Mouse (Mus musculus) embryonic facial prominence, embryonic 12.5 days (tissue): Measurements from ENCODE around the gene Dchs2. TPM values are rescaled to one million over a fixed set of nuclear protein-coding genes. Genes with fewer than 3 reads are reported as not detected.
A peak's percentile ranks its signal among the peaks of the same experiment; 100 is the strongest.

Experiments
- ATAC-seq: fragments of 200-750 bp; cut with Nextera tagmentation; 2 replicates; pipeline ENCODE4 v1.8.0; 2017; ENCODE audit not compliant: insufficient number of reproducible peaks, insufficient read depth, low FRiP score, low TSS enrichment
- H3K27ac ChIP-seq: fragments of 300-500 bp; sonication (generic); 2 replicates; pipeline ENCODE4 v1.5.1; 2016; ENCODE audit warnings: mild to moderate bottlenecking
- H3K27me3 ChIP-seq: fragments of 300-500 bp; sonication (generic); 2 replicates; pipeline ENCODE4 v1.6.1; 2016; ENCODE audit warnings: mild to moderate bottlenecking, moderate library complexity
- H3K36me3 ChIP-seq: fragments of 300-500 bp; sonication (generic); 2 replicates; pipeline ENCODE4 v1.6.1; 2016; ENCODE audit warnings: mild to moderate bottlenecking
- H3K4me1 ChIP-seq: fragments of 300-500 bp; sonication (generic); 2 replicates; pipeline ENCODE4 v1.6.1; 2016
- H3K4me2 ChIP-seq: fragments of 300-500 bp; sonication (generic); replicated peaks from 2 replicates; pipeline ENCODE4 v1.6.1; 2016; ENCODE audit warnings: mild to moderate bottlenecking, moderate library complexity
- H3K4me3 ChIP-seq: fragments of 300-500 bp; sonication (generic); 2 replicates; pipeline ENCODE4 v1.5.1; 2016; ENCODE audit warnings: mild to moderate bottlenecking
- H3K9ac ChIP-seq: fragments of 300-500 bp; sonication (generic); 2 replicates; pipeline ENCODE4 v1.6.1; 2016; ENCODE audit warnings: mild to moderate bottlenecking, moderate library complexity
- H3K9me3 ChIP-seq: fragments of 300-500 bp; sonication (generic); 2 replicates; pipeline ENCODE4 v1.6.1; 2016; ENCODE audit warnings: mild to moderate bottlenecking, moderate library complexity
- WGBS: fragments of 180-500 bp; shearing (Covaris S2); methylation state at CpG from one replicate; pipeline ENCODE4 v1.1.7; 2016; 5-methylcytosine and 5-hydroxymethylcytosine counted together
- polyA plus RNA-seq: library from polyadenylated mRNA; unstranded; fragments of >200 nt; fragmentation: Nextera tagmentation; extraction: Ambion mirVana; gene quantifications from 2 replicates; pipeline ENCODE4 v1.2.1, GENCODE M21; 2016

The Dchs2 gene
- polyA plus RNA-seq, 1 experiment from 2014 or later: 0.27 TPM

DNA sequence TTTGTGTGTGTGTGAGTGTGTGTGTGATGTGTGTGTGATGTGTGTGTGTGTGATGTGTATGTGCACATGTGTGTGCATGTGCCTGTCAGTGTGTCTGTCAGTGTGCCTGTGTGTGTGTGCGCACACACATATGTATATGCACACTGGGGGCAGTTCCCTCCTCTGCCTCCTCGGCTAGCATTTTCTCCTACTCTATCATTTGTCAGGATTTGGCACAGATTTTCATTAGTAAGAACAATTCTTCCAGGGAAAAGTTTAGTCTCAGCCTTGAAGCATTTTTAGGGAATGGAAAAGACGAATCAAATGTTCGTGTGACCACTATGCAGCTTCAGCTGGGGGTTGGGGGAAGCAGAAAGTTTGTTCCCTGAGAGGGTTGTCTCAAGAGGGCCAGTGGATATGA is 28.4 kb downstream of the Dchs2 start:
- Histone ChIP-seq H3K9me3 (no peaks in the 10 kb centered on the region), H3K4me3 (no peak overlapping the region), H3K27me3 (no peaks in the 10 kb centered on the region), H3K4me1 (peaks cover 8% of the 10 kb centered on the region; the same call in 1 of the 2 replicates), H3K9ac (no peak overlapping the region), H3K36me3 (no peaks in the 10 kb centered on the region), H3K4me2 (no peak overlapping the region), H3K27ac (no peak overlapping the region)
- no peak for ATAC-seq
- WGBS: 71% methylated on average over 4 of the region's 4 CpGs

DNA sequence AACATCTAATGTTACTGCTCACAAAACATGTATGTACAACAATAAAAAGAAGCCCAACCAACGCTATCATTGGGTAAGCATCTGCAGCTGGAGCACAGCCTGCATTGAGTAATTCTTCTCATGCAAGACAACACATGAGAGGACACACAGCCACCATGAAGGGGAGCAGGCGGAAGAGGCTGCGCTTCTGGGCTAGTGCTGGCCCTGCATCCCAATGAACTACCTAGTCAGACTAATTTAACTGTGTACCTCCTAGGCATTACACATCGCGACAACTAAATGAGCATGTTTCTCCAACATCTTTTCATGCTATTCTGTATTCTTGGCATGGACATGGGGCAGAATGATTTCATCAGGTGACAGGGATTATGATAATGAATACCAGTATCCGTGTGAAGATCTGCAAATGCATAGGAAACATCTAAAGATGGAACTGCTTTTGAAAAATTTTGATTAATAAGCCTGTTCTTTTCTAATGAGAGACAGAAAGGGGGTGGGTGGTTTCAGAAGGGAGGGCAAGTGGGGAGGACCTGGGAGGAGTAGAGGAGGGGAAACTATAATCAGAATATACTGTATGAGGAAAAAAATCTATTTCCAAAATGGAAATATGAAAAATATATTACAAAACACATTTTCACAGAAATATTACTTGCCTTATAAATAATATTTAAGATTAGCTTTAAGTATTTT is 33.9 kb downstream of the Dchs2 start:
- H3K4me1 ChIP-seq: 0 out of 2 replicates have a peak, but pooled peaks cover 3% of the 10 kb centered on the region
- WGBS: 82% methylated on average over 6 of the region's 6 CpGs
- no peaks in the 10 kb centered on the region for H3K9me3 ChIP-seq
- no peaks in the 10 kb centered on the region for H3K36me3 ChIP-seq
- no peak overlapping the region for H3K4me3 ChIP-seq
- ATAC-seq: no peak
- no peak overlapping the region for H3K9ac ChIP-seq
- H3K27ac ChIP-seq: no peak overlapping the region
- H3K4me2 ChIP-seq: no peak overlapping the region
- no peaks in the 10 kb centered on the region for H3K27me3 ChIP-seq

DNA sequence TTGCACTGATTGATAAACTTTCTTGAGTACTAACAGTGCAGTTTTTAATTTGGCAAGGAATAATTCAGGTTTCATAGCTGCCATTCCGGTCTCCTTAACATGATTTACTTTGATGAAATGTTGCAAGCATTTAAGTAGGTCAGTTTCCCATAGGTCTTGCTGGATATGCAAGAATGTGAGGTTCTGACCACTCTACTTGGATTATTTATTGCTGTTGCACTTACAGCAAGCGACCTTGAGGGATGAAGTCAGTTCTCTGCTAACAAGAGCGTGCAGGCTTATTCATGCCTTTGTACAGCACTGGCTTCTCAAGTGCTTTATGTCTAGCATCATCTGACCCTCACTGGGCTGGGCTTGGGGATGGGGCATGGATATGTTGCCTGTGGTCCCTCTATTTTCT is 35.9 kb downstream of the Dchs2 start:
- no peaks in the 10 kb centered on the region for H3K36me3 ChIP-seq
- no peaks in the 10 kb centered on the region for H3K4me1 ChIP-seq
- H3K9ac ChIP-seq: no peak overlapping the region
- ATAC-seq: no peak
- 81% methylated on average over 3 of the region's 3 CpGs for WGBS
- no peak overlapping the region for H3K27ac ChIP-seq
- no peaks in the 10 kb centered on the region for H3K9me3 ChIP-seq
- no peaks in the 10 kb centered on the region for H3K27me3 ChIP-seq
- no peak overlapping the region for H3K4me3 ChIP-seq
- no peak overlapping the region for H3K4me2 ChIP-seq

DNA sequence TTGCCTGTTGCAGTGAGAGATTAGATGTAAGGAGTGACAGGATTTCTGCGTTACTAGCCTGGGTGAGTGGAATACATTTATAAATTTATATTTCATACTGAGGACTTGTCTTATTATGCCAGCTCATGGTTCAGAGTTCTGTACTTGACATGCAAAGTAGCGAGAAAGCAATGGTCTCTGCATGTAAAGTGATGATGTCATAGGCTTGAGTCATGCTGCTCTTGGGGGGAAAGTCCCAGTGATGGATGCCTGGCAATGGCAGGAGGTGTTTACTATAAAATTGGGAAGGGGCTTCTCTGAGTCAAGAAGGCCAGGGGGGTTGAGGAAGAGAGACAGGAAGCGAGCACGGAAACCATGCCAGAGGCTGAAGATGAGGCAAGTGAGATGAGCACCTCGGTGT is 57.8 kb downstream of the Dchs2 start:
- no peak overlapping the region for H3K27ac ChIP-seq

DNA sequence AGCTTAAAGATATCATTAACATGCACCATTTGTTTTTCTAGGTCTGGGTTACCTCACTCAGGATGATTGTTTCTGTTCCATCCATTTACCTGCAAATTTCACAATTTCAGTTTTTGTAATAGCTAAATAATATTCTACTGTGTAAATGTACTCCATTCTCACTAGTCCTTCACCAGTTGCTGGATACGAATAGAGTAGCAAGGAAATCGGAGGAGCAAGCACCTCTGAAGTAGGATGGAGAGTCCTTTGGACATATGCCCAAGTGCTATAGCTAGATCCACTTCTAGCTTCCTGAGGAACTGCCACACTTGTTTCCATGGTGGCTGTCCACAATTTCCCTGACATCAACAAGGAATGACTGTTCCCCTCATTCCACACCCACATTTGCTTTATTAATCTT is 63.5 kb downstream of the Dchs2 start:
- H3K27me3 ChIP-seq: no peaks in the 10 kb centered on the region
- no peak for ATAC-seq
- no peak overlapping the region for H3K4me3 ChIP-seq
- H3K27ac ChIP-seq: no peak overlapping the region
- H3K4me2 ChIP-seq: no peak overlapping the region
- WGBS: 89% methylated on average over 2 of the region's 2 CpGs
- no peaks in the 10 kb centered on the region for H3K9me3 ChIP-seq
- H3K9ac ChIP-seq: no peak overlapping the region
- H3K4me1 ChIP-seq: no peaks in the 10 kb centered on the region
- no peaks in the 10 kb centered on the region for H3K36me3 ChIP-seq

More for the DNA sequence above, 57.8 kb downstream of the Dchs2 start:
- H3K9me3 ChIP-seq: no peaks in the 10 kb centered on the region
- H3K36me3 ChIP-seq: no peaks in the 10 kb centered on the region
- WGBS: 92% methylated on average over 5 of the region's 5 CpGs
- no peak overlapping the region for H3K9ac ChIP-seq
- no peak overlapping the region for H3K4me2 ChIP-seq
- H3K27me3 ChIP-seq: no peaks in the 10 kb centered on the region
- no peak for ATAC-seq
- no peaks in the 10 kb centered on the region for H3K4me1 ChIP-seq
- no peak overlapping the region for H3K4me3 ChIP-seq

DNA sequence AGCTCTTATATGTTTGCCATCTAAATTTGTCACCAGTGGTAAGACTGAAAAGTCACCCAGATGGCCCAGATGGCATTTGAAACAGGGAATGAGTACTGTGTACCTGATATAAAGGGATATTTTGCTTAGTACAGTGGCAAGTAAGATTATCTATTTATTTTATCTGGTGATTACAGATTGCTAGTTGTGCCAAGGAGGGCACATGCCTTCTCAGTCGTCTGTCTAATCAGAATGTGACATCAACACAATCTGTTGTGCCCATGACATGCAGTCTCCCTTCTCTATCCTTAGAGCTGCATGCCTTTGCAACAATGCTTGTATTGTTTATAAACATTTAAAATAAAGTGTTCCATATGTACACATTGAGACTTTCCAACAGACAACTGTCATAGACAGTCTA is 64.7 kb downstream of the Dchs2 start:
- no peaks in the 10 kb centered on the region for H3K36me3 ChIP-seq
- no peak overlapping the region for H3K27ac ChIP-seq
- no peaks in the 10 kb centered on the region for H3K4me1 ChIP-seq
- whole genome bisulfite sequencing: 53% methylated on average over 1 of the region's 1 CpGs
- ATAC-seq: no peak
- H3K9ac ChIP-seq: no peak overlapping the region
- no peaks in the 10 kb centered on the region for H3K9me3 ChIP-seq
- no peak overlapping the region for H3K4me2 ChIP-seq
- no peaks in the 10 kb centered on the region for H3K27me3 ChIP-seq
- no peak overlapping the region for H3K4me3 ChIP-seq

DNA sequence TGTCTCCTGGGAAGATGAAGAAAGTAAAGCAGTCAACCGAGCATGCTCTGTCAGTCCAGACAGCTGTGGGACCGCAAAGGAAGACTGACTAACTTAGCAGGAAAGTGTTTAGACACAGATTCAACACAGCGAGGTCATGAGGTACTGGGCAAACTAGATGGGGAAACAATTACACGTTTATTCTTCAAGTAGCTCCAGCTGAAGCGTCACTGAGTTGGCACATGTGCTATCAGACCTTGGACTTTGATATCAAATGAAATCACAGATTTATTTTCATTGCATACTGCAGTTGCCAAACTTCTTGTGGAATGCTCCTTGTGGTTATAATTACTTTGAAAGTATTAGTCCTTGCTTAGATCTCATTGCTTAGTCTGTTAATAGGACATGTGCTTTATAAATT is 67.2 kb downstream of the Dchs2 start:
- ATAC-seq: no peak
- WGBS: 60% methylated on average over 5 of the region's 5 CpGs
- H3K36me3 ChIP-seq: no peaks in the 10 kb centered on the region
- no peaks in the 10 kb centered on the region for H3K9me3 ChIP-seq
- H3K9ac ChIP-seq: no peak overlapping the region
- H3K27me3 ChIP-seq: no peaks in the 10 kb centered on the region
- no peak overlapping the region for H3K27ac ChIP-seq
- H3K4me2 ChIP-seq: no peak overlapping the region
- no peak overlapping the region for H3K4me3 ChIP-seq
- H3K4me1 ChIP-seq: no peaks in the 10 kb centered on the region

DNA sequence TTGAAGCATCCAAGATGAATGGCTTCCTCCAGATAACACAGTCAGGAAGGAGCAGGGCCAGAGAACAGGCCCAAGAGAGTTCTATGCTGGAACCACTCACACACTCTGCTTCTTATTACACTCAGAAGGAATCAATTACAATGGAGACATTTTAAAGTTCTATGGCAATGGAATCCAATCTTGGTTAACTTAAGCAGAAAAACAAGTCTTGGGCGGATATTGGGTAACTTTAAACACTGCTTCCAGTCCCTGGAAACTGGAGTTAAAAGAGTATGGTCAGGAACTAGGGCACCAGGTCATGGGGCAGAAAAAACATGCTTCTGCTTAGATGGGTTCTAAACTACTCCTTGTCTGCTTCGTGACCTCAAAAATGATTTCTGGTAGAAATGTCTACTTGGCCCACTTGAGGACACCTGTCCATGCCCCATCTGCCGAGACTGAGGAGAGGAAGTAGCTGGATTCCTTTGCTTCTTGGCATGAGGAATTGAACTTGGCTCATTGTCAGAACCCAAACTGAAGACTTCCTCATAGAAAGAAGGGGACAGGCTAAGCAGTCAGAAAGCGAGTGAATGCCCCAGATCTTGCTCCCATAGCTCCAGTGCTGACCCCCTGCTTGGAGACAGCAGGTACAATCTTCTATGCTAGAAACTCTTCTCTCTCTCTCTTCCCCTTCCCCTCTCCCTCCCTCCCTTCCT is 73.7 kb downstream of the Dchs2 start:
- H3K36me3 ChIP-seq: no peaks in the 10 kb centered on the region
- peaks cover 5% of the 10 kb centered on the region; the same call in 1 of the 2 replicates for H3K4me1 ChIP-seq
- H3K27ac ChIP-seq: no peak overlapping the region
- no peak overlapping the region for H3K4me2 ChIP-seq
- 55% methylated on average over 4 of the region's 4 CpGs for WGBS
- 0 out of 2 replicates have a peak, but pooled peaks cover 3% of the 10 kb centered on the region for H3K9me3 ChIP-seq
- H3K9ac ChIP-seq: no peak overlapping the region
- no peak for ATAC-seq
- H3K27me3 ChIP-seq: no peaks in the 10 kb centered on the region
- H3K4me3 ChIP-seq: no peak overlapping the region

DNA sequence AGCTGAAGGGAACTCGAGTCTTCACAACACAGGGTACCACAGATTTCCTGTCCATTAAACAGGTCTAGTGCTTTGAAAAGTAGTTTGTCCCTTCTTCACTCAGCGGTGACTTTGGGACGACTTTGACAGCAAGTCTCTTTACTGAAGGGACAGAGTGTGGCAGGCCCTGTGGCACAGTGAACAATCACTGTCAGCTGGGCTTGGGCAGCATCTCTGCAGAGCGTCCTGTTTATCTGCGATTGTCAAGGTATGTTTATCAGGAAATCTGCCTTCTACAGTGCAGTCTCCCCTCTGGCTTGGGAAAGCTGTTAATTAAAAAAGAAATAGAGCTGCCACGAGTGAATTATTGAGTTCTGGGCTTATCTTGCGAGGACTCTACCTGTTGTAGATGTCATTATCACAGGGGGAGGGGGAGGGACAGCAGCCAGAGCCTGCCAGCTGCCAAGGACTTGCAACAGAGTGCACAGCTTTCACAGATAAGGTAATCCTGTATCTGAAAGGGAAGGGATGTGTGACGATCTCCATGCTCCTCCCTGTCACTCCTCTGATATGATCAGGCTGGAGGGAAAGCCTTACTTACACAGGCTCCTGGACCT is 77.4 kb downstream of the Dchs2 start:
- Histone ChIP-seq H3K27me3 (no peaks in the 10 kb centered on the region), H3K9me3 (0 out of 2 replicates have a peak, but pooled peaks cover 3% of the 10 kb centered on the region), H3K4me2 (no peak overlapping the region), H3K9ac (no peak overlapping the region), H3K27ac (no peak overlapping the region), H3K36me3 (no peaks in the 10 kb centered on the region), H3K4me3 (no peak overlapping the region), H3K4me1 (peaks cover 14% of the 10 kb centered on the region; the same call in 1 of the 2 replicates)
- no peak for ATAC-seq
- WGBS: 52% methylated on average over 8 of the region's 8 CpGs

DNA sequence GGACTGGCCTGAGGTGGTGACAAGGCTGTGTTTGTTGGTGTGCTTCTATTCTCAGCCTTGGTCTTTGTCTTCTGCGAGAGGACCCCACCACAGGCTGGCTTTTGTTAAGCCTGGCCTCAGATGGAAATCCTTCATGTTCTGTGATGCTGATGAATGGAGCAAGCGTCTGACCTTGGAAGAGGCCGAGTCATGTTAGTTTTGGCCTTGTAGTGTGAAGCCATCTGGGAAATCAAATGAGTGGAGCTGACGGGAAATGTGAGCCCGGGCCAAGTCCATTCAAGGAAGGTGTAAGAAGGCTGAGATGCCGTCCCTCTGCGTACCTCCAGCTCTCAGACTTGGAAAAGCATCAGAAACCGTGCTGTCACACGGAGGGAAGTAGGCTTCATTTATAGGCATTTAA is 81.9 kb downstream of the Dchs2 start:
- H3K9me3 ChIP-seq: no peaks in the 10 kb centered on the region
- no peak for ATAC-seq
- H3K4me3 ChIP-seq: no peak overlapping the region
- no peak overlapping the region for H3K4me2 ChIP-seq
- H3K36me3 ChIP-seq: no peaks in the 10 kb centered on the region
- peaks cover 20% of the 10 kb centered on the region for H3K4me1 ChIP-seq
- 66% methylated on average over 9 of the region's 9 CpGs for WGBS
- no peak overlapping the region for H3K9ac ChIP-seq
- H3K27ac ChIP-seq: no peak overlapping the region
- H3K27me3 ChIP-seq: no peaks in the 10 kb centered on the region

DNA sequence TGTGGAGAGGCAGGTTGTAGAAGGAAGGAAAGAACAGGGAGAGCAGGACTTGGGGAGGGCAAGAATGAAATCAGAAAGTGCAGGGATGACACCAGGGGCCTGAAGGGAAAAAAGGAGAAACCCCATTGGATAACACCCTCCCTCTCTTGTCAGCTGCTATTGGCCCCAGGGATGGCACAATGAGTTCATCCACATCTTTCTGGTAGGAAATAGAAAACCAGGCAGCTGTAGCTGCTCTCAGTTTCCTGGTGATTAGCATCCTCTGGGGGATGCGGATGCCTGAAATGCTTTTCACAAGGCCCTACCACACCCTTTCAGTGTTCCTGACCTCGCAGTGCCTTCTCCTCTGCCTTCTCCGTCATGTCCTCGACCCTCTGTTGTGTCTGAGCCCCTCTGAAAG is 82.5 kb downstream of the Dchs2 start:
- H3K4me1 ChIP-seq: peaks cover 20% of the 10 kb centered on the region
- H3K4me3 ChIP-seq: no peak overlapping the region
- no peak; the same call in 1 of the 2 replicates for ATAC-seq
- no peak overlapping the region for H3K4me2 ChIP-seq
- H3K27ac ChIP-seq: no peak overlapping the region
- WGBS: 45% methylated on average over 4 of the region's 4 CpGs
- no peaks in the 10 kb centered on the region for H3K27me3 ChIP-seq
- H3K36me3 ChIP-seq: no peaks in the 10 kb centered on the region
- no peak overlapping the region for H3K9ac ChIP-seq
- H3K9me3 ChIP-seq: no peaks in the 10 kb centered on the region

DNA sequence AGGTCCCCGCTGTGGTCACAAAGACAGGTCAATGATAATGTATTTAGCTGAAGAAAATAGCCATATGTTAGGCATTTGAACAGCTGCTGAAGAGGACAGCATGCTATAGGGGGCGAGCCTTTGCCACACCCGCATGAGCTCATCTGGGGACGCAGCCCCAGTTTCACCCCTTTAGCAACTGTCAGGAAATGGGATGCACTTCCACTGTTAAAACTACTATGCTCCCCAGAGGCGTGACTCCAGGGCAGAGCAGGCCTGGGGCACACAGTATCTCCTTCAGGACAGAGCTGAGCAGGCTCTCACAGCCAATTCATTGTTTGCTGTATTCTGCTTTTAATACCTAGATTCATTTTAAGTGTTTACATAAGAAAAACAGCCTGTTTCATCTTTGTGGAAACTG is 84.2 kb downstream of the Dchs2 start:
- H3K9me3 ChIP-seq: no peaks in the 10 kb centered on the region
- no peak overlapping the region for H3K4me3 ChIP-seq
- peak; percentile 31; the same call in 1 of the 2 replicates for ATAC-seq
- H3K9ac ChIP-seq: no peak overlapping the region
- H3K4me2 ChIP-seq: no peak overlapping the region
- H3K36me3 ChIP-seq: no peaks in the 10 kb centered on the region
- WGBS: 63% methylated on average over 5 of the region's 5 CpGs
- no peak overlapping the region for H3K27ac ChIP-seq
- peaks cover 20% of the 10 kb centered on the region for H3K4me1 ChIP-seq
- no peaks in the 10 kb centered on the region for H3K27me3 ChIP-seq
